Mouse (Mus musculus): ENCODE results near the gene Gpr55. TPM values are rescaled to one million over a fixed set of nuclear protein-coding genes. Genes with fewer than 3 reads are reported as not detected.

Gpr55 gene
- total RNA-seq, 1 experiment from 2014 or later = 4.7 TPM

DNA sequence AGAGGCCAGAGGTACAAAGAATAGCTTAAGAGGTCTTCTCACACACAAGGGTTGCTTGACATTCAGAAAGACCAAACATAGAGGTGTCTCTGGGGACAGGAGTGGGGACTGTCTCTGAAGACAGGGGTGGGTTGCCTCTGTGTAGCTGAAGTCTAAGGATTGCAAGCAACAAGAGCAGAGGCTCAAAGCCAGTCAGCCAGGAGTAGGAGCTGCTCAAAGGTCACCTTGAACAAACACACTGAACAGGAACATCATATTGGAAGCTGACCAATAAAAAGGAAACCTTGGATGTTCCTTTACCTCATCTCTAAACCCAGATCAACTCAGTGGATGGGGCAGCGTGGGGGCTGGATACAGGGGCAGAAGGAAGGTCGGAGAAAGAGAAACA, 924 bp downstream of the Gpr55 start:
- no peak for ATAC-seq (replicated peaks; ENCODE audit: insufficient number of reproducible peaks, low FRiP score, low TSS enrichment, poor library complexity, severe bottlenecking)

DNA sequence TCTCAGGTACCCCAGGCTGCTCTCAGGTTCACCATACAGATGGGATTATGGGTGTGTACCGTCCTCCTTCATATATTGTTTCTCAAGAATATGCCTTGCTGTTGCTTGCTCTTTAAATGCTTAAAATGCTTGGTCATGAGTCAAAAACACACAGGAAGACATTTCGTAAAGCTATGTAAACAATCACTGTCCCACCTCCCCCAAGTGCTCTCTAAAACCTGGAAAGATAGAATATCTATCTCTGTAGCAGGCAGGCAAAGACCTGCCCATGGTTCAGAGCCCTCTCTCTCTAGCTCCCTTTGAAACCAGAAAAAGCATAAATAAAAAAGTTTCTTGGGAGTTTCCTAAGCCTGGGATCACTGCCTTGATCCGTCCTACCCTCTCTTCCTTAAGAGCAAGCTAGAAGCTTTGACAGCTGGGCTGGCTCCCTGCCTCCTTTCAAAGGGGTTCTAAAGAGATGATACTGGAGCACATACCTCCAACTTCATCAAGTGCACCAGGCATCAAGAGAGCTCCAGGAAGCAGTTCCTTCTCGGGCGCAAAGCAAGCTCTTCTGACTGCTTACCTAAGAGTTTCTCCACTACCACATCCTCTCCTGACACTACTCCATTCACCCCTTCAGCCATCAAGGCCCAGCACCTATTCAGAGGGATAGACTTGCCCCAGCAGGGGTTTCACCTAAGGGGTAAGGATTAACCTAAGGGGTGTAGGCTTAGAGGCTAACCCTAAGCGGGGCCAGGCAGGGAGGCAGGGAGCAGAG, 1.5 kb downstream of the Gpr55 start:
- ATAC-seq (replicated peaks; ENCODE audit: insufficient number of reproducible peaks, low FRiP score, low TSS enrichment, poor library complexity, severe bottlenecking) = no peak

DNA sequence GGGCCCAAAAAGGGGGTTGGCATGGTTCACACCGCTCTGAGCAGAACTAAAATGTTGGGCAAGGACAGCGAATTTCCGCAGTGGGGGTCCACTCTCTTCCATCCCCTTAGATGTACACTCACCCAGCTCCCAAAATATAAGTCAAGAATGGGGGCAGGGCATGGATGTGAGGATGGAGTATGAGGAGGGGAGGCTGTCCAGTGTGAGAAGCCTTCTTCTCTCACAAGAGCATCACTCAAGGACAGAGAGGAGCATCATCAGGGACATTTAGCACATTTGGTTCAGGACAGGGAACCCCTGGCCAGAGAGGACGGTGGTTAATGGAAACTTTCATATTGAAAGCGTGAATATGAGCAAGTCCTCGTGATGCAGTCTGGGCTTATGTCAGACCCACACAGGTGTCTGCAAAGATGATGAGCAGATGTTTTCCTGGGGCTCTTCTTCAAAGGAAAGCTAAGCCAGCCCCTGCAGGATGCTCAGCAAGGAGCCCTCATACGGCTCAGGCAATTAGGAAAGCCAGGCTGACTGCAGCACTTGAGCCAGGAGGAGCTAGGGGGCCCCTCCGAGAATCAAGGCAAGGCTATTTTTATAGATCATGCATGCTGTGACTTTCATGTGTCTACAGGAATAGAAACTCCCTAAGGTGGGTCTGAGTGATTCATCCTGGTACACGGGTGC, 2.7 kb downstream of the Gpr55 start:
- no peak for ATAC-seq (replicated peaks; ENCODE audit: insufficient number of reproducible peaks, low FRiP score, low TSS enrichment, poor library complexity, severe bottlenecking)

DNA sequence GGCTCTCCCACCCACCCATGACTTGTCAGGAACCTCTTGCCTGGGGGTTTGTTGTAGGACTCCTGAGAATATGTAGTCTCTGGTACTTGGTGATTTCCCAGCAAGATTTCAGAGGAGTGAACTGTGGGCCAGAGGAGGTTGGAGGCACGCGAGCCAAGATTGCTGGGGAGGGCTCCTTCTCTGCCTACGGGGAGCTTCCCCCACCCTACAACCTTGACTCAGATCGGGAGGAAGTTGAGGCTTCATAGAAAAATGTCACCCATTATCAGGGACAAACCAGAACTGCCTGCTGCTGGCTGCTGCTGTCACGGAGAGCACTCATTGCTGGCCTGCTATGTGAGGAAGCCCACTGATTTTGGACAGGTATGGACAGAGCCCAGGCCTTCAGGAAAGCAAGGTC, 3.5 kb downstream of the Gpr55 start:
- ATAC-seq (replicated peaks; ENCODE audit: insufficient number of reproducible peaks, low FRiP score, low TSS enrichment, poor library complexity, severe bottlenecking) = no peak

DNA sequence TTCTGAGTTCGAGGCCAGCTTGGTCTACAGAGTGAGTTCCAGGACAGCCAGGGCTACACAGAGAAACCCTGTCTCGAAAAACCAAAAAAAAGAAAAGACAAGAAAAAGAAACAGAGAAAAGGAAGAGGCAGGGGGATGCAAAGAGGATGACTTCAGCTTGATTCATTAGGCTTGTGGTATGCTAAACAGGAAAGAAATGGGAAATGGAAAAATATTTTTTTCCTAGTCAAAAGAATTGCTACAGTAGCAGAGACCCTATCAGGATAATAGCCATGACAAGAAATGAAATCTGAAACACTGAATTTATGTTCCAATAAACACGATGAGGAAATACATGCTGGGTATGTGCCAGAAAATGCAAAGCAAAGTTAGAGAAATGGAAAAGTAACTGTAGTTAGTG, 5.7 kb downstream of the Gpr55 start:
- ATAC-seq (replicated peaks; ENCODE audit: insufficient number of reproducible peaks, low FRiP score, low TSS enrichment, poor library complexity, severe bottlenecking) = no peak

DNA sequence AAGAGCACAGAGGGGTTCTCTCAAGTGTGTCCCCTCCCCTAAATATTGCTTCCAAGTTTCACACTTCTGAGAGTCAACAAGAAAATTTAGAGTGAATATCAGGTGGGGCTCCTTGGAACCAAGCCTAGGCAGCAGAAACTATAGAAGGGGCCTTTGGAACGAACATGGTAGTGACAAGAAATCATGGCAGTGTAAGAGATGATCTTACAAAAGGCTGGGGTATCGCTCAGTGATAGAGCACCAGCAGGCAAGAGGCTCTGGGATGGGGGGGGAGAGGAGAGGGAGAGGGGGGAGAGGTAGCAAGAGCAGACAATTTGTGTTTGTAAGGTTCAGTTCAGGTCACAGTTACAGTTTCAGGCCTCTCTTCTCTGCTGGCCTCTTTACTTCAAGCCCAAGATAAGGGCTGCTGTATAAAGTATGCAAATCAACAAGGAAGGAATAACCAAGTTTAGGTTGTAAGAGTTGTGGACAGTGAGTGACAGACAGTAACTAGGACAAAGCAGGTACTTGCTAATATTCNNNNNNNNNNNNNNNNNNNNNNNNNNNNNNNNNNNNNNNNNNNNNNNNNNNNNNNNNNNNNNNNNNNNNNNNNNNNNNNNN, 11.6 kb downstream of the Gpr55 start:
- no peak for ATAC-seq (replicated peaks; ENCODE audit: insufficient number of reproducible peaks, low FRiP score, low TSS enrichment, poor library complexity, severe bottlenecking)

DNA sequence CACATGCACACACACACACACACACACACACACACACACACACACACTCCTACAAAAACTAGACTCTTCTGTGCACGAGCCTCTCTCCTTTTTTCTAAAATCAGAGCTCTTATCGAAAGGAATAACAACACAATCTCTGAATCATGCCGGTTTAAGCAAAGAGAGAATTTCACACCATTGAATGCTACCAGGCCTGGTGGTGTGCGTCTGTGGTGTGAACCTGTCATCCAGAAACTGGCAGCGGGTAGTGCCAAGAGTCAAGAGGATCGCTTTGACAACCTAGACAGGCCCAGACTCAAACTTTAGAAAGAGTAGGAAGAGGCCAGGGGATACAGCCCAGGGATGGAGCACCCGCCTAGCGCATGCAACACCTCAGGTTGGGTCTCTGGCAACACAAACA, 18.5 kb downstream of the Gpr55 start:
- no peak for ATAC-seq (replicated peaks; ENCODE audit: insufficient number of reproducible peaks, low FRiP score, low TSS enrichment, poor library complexity, severe bottlenecking)

DNA sequence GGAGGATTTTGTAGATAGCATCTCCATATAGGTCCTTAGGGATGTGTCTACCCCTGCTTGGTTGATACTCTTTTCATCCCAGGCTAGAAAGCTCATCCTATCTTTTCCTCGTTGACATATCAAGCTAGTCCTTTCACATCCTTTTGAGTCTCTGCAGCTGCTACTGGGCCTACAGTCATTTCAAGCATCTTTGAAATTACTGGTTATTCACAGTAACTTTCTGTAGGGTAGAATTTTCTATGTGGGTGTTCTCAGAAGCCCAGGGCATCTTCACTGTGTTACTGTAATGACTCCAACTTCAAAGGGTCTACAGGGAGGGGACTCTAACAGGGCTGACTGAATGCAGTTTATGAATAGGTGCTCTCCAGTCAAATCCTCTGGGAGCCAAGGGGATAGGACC, 23.5 kb downstream of the Gpr55 start:
- ATAC-seq (replicated peaks; ENCODE audit: insufficient number of reproducible peaks, low FRiP score, low TSS enrichment, poor library complexity, severe bottlenecking) = no peak

DNA sequence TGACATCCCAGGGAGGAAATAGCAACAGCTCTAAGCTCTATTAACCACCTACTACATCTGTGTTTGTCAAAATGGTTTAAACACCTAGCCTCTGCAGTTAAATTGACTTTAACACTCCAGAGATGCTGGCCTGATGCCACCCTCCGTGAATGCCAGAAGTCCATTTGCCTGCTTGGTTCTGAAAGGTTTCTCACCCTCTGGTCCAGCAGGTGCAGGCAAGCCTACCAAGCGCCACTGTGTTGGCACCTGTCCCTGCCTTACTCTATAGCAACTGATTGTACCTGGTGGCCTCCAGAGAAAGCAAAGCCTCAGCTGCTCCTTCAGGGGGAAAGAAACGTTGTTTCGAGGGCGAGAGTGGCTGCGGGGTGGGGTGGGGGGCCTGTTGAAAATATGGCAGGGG, 24.5 kb downstream of the Gpr55 start:
- no peak for ATAC-seq (replicated peaks; ENCODE audit: insufficient number of reproducible peaks, low FRiP score, low TSS enrichment, poor library complexity, severe bottlenecking)

DNA sequence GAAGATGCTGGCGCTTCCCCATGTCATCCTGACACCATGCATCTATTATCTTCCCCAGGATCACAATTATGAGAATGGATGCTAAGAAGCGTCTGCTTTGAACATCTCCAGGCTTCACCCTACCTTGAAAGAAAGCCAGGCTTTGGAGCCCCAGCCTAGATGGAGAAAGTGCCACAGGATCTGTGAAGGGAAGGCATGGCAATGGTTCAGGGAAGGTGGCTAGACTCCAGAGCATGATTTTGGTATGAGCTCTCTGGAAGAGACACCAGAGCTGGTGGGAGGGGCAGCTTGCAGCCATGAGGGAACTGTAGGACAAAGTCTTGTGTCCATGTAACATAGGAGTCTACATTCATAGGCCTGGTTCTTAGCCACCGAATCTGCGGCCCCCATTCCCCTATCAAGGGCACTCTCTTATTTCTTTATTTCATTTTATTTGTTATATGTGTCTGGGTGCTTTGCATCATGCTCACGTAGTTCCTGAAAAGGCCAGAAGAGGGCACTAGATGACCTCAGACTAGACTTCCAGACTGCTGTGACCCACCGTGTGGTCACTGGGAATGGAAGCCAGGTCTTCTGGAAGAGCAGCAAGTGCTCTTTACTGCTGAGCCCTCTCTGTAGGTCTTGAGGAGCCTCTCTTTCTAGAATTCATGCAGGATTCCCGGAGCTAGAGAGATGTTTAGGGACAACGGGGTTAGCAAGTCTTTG, 25.5 kb downstream of the Gpr55 start:
- no peak for ATAC-seq (replicated peaks; ENCODE audit: insufficient number of reproducible peaks, low FRiP score, low TSS enrichment, poor library complexity, severe bottlenecking)

DNA sequence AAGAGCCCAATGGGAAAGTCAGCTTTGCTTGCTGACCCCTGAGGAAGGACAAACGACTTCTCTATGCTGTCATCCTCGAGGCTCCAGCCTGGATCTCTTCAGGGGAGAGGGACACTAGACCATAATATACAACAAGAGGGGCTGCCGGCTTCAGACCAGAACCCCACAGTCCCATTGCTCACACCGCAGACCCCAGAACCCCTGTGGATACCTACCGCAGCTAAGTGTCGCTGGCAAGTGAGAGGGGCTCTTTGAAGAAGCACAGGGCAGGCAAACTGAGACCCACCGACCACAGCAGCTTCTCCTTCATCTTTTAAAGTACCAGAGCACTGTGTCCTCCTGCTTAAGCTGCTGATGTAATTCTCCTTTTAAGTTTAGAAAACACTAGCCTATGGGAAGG, 26.2 kb downstream of the Gpr55 start:
- no peak for ATAC-seq (replicated peaks; ENCODE audit: insufficient number of reproducible peaks, low FRiP score, low TSS enrichment, poor library complexity, severe bottlenecking)

DNA sequence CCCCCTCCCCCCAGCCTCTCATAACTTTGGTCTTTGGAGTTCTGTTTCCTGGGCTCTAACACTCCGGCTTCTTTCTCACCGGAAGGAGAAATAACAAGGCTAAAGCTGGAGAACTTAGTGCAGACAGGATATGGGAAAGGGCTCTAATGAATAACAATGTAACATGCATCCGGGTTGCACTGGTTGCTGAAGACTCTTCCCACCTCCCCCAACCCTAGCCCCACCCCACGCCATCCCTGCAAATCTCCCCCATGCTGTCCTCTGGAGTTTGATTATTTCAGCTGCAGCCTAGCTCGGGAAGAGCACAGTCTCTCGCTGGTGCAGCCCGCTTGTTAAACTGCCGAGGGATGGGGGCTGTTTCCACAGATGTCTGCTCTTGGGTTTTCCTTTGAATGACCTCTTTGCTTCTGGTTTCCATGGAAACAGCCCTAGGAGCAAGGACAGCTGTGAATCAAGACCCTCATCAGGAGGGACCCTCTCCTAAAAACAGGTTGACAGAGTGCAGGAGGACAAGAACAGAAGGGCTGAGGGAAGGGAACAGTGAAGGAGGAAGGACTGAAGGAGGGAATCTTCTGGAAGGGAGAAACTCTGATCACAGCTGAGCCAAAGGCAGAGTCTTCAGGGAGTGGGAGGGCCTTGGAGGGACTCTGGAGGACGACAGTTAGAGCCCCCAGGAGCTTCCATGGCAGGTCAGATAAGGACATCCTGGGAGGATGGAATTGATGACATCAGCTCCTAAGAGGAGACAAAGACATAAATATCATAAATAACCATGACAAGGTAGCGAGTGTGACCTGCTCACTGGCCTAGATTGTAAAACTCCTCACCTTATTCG, 27.0 kb downstream of the Gpr55 start:
- ATAC-seq (replicated peaks; ENCODE audit: insufficient number of reproducible peaks, low FRiP score, low TSS enrichment, poor library complexity, severe bottlenecking) = no peak

DNA sequence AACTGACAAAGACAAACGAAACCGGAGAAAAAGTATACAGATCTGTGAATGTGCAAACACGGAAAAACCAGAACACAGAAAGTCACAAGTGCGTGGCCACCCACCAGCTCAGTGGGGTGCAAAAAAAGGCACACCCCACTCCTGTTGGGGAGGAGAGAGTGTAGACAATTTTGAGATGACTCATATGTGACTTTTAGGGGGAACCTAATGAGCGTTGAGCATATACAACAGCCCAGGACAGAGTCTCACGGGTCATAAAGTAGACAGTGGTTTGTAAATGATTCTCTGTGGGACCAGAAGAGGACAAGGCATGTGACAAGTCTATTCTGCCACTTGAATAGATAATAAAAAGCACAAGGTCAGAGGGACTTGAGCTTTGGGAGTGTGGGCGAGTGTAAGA, 27.6 kb downstream of the Gpr55 start:
- ATAC-seq (replicated peaks; ENCODE audit: insufficient number of reproducible peaks, low FRiP score, low TSS enrichment, poor library complexity, severe bottlenecking) = no peak

DNA sequence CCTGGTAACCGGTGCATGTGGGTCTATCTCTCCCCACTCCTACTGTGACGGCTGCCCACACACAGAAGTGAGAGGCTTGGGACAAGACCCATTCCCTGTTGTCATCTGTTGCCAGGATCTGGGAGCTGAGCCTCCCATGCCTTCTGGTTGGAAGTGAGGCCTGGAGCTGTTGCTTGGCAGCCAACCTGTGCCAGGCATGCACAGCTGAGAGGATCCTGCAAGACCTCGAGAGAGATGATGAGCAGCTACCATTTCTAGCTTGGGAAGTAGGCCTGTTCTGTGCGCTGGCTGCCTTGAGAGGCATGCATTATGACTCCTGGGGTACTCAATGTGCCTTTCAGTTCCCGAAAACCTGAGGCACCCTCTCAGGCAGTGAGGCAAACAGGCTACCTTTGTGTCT, 29.6 kb downstream of the Gpr55 start:
- ATAC-seq (replicated peaks; ENCODE audit: insufficient number of reproducible peaks, low FRiP score, low TSS enrichment, poor library complexity, severe bottlenecking) = no peak

DNA sequence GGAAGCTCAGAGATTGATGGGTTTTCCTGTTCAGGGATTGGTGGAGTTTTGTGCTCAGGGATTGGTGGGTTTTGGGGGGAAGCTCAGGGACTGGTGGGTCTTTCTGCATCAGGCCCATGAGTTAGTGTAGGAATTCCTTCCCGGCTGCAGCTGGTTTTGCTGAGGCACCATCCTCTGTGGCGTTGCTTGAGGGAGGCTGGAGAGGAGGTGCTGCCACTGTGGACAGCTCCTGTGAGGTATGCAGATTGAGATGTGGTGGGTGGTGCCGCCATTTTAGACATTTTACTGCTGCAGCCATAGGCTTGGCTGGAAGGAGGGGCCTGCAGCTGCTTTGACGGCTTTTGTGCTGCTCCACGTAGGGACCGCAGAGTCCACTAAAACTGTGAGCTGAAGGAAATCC, 31.4 kb downstream of the Gpr55 start:
- no peak for ATAC-seq (replicated peaks; ENCODE audit: insufficient number of reproducible peaks, low FRiP score, low TSS enrichment, poor library complexity, severe bottlenecking)

DNA sequence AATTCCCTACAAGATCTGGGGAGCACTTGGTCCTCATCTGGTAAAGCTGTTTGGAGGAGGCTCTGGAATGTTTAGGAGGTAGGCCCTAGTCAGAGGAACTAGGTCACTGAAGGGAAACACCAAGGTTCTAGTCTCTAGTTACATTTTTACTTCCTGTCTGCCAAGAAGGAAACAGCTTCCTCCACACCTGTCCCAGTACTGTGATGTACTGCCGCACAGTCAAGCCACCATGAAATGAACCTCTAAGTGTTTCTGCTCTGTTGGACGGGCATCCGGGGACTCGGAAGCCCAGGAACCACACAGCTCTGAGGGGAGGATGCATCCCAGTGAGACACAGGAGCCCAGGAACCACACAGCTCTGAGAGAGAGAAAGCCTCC, 32.1 kb downstream of the Gpr55 start:
- ATAC-seq (replicated peaks; ENCODE audit: insufficient number of reproducible peaks, low FRiP score, low TSS enrichment, poor library complexity, severe bottlenecking) = no peak

DNA sequence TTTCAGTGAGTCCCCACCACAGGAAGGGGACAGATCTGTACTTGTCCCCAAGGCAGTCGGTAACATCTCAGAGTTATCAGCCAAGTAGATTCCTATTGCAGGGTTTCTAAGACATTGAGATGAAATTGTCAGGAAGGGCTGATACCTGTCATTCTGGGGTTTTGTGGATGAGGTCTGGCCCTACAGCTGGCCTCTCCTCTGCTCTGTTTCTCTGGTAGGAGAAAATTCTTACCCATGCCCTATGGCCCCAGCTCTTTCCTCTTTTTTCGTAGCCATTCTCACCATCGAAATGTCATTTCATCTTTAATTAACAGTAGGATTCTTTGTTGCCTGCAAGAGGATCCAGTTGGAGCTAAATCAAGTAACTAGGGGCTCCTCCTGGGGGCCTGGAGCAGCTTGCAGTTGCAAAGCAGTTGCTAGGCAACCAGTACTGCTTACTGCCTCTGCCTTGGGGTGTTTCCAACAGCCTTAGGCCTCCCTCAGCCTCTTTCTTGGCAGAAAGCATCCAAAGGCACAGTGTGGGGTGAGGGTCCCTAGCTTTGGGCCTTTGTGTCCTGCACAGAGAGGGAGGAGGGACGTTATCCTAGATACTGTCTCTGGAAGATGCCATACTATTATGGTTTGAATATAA, 32.6 kb downstream of the Gpr55 start, which contains the start of gene 4933407L21Rik:
Gene 4933407L21Rik (plus strand): TSS at position 427 of the 631 bp plus-strand sequence.
- no peak for ATAC-seq (replicated peaks; ENCODE audit: insufficient number of reproducible peaks, low FRiP score, low TSS enrichment, poor library complexity, severe bottlenecking)

DNA sequence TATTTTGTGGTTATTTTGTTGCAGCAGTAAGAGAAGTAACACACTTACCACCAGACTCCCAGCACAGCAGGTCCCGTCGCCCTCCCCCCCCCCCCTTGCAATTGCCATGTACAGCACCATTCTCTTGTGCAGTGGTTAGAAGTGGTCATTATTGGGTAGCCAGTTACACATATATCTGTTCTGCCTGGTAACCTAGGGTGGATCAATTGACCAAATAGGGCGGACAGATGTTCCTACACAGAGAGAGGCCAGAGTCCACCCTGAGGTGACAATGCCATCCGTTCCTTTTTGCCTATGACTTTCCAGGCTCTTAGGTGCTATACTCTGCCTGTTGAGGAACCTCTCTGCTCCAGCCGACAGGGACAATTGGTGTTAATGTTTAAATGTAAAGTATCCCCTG, 35.6 kb downstream of the Gpr55 start:
- no peak for ATAC-seq (replicated peaks; ENCODE audit: insufficient number of reproducible peaks, low FRiP score, low TSS enrichment, poor library complexity, severe bottlenecking)

Measured in monocyte, adult 5-6 weeks (primary cell).